ENCODE assay signal across 8 mouse cellular contexts in the genomic region with DNA sequence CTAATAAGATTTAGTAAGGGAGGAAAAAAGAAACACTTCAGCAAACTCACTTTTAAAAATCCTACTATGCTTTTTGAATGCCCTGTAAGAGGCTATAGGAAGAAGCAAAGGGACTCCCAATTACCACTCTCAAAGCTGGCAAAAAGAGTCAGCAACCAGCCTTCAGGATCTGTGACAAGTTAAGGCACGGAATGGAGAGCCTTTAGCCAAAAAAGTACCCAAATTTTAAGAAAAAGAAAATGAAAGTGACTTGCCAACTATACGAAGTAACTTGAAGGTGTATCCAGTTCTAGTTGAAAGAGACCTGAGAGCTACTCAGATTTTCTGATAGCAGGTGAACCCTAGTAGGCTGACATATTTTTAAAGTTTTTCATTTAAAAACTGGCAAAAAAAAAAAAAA. TPM values are rescaled to one million over a fixed set of nuclear protein-coding genes. Genes with fewer than 3 reads are reported as not detected.
DNase-seq lines count a peak whose midpoint lies in the region; ATAC-seq and TF ChIP-seq lines count a peak whose summit lies in the region.

No protein-coding gene starts in this region.

- no peak overlapping the region for H3K27ac ChIP-seq in kidney, postnatal 0 days
- H3K27ac ChIP-seq in embryonic facial prominence, embryonic 11.5 days (replicated peaks; ENCODE audit: low read depth, low read length), result no peak overlapping the region
- no peak overlapping the region for H3K27ac ChIP-seq in midbrain, postnatal 0 days (ENCODE audit: low read depth, low read length)

- no peak for TF ChIP-seq CTCF in kidney, postnatal 0 days (IDR thresholded peaks at IDR 0.05; ENCODE audit: low read depth)
- TF ChIP-seq CTCF in midbrain, postnatal 0 days (IDR thresholded peaks at IDR 0.05), result no peak

- H3K36me3 ChIP-seq in kidney, postnatal 0 days (ENCODE audit: insufficient read depth, low read length), result no peaks in the 10 kb centered on the region
- H3K36me3 ChIP-seq in embryonic facial prominence, embryonic 11.5 days (replicated peaks; ENCODE audit: control insufficient read depth, insufficient read depth, low read depth, low read length), result no peaks in the 10 kb centered on the region
- H3K36me3 ChIP-seq in midbrain, postnatal 0 days (ENCODE audit: insufficient read depth, low read length), result no peaks in the 10 kb centered on the region

- no peak for ATAC-seq in kidney, postnatal 0 days (replicated peaks; ENCODE audit: low FRiP score, low read depth)
- ATAC-seq in embryonic facial prominence, embryonic 11.5 days (replicated peaks; ENCODE audit: insufficient number of reproducible peaks, low FRiP score, low TSS enrichment, low read depth), result no peak
- no peak for ATAC-seq in midbrain, postnatal 0 days (ENCODE audit: low FRiP score)

- H3K9me3 ChIP-seq in kidney, postnatal 0 days (replicated peaks; ENCODE audit: low read length), result no peaks in the 10 kb centered on the region
- H3K9me3 ChIP-seq in embryonic facial prominence, embryonic 11.5 days (replicated peaks; ENCODE audit: control insufficient read depth, low read length), result no peaks in the 10 kb centered on the region
- H3K9me3 ChIP-seq in midbrain, postnatal 0 days (ENCODE audit: low read length), result no peaks in the 10 kb centered on the region

- WGBS in kidney, postnatal 0 days, result 43% methylated on average over 2 of the region's 2 CpGs
- 50% methylated on average over 2 of the region's 2 CpGs for WGBS in embryonic facial prominence, embryonic 11.5 days
- WGBS in midbrain, postnatal 0 days, result 37% methylated on average over 2 of the region's 2 CpGs

- H3K9ac ChIP-seq in kidney, postnatal 0 days (ENCODE audit: low read depth, low read length), result no peak overlapping the region
- no peak overlapping the region for H3K9ac ChIP-seq in embryonic facial prominence, embryonic 11.5 days (replicated peaks; ENCODE audit: low read length)
- H3K9ac ChIP-seq in midbrain, postnatal 0 days (replicated peaks; ENCODE audit: low read length, poor library complexity, severe bottlenecking), result peak overlapping the region; percentile 91; the same call in 1 of the 2 replicates

- H3K4me2 ChIP-seq in kidney, postnatal 0 days (ENCODE audit: low read length), result peak overlapping the region; percentile 89
- no peak overlapping the region; the same call in 1 of the 2 replicates for H3K4me2 ChIP-seq in embryonic facial prominence, embryonic 11.5 days (ENCODE audit: low read depth, low read length)
- peak overlapping the region; percentile 68 for H3K4me2 ChIP-seq in midbrain, postnatal 0 days (ENCODE audit: low read depth, low read length, poor library complexity, severe bottlenecking)

- DNase-seq in kidney, postnatal 0 days (ENCODE audit: low spot score), result no peak
- DNase-seq in kidney, postnatal 4 days, result no peak
- DNase-seq in embryonic facial prominence, embryonic 11.5 days (ENCODE audit: low spot score), result no peak
- DNase-seq in induced T-regulatory cell, adult 2 months (ENCODE audit: low read depth), result peak; percentile 53
- DNase-seq in midbrain, postnatal 0 days (ENCODE audit: low spot score), result no peak
- no peak for DNase-seq in cerebellum, adult 9-11 months
- DNase-seq in c-Kit-positive CD71-positive TER-119-positive erythroid progenitor cells, embryonic 14.5 days (ENCODE audit: low spot score), result no peak
- no peak for DNase-seq in T-cell, adult 2 months (ENCODE audit: low spot score)

- peaks cover 11% of the 10 kb centered on the region for H3K4me1 ChIP-seq in kidney, postnatal 0 days (replicated peaks; ENCODE audit: insufficient read depth, low read length)
- H3K4me1 ChIP-seq in embryonic facial prominence, embryonic 11.5 days (ENCODE audit: control insufficient read depth, insufficient read depth, low read length), result no peaks in the 10 kb centered on the region
- peaks cover 15% of the 10 kb centered on the region; the same call in 1 of the 2 replicates for H3K4me1 ChIP-seq in midbrain, postnatal 0 days (ENCODE audit: insufficient read depth, low read length)

- H3K4me3 ChIP-seq in kidney, postnatal 0 days (replicated peaks; ENCODE audit: low read depth, low read length), result peak overlapping the region; percentile 87
- peak overlapping the region; percentile 80 for H3K4me3 ChIP-seq in embryonic facial prominence, embryonic 11.5 days (ENCODE audit: low read depth, low read length)
- peak overlapping the region; percentile 78 for H3K4me3 ChIP-seq in midbrain, postnatal 0 days (ENCODE audit: low read depth, low read length)

- no peaks in the 10 kb centered on the region for H3K27me3 ChIP-seq in kidney, postnatal 0 days (ENCODE audit: insufficient read depth, low read length)
- H3K27me3 ChIP-seq in embryonic facial prominence, embryonic 11.5 days (ENCODE audit: control insufficient read depth, insufficient read depth, low read length), result no peaks in the 10 kb centered on the region
- H3K27me3 ChIP-seq in midbrain, postnatal 0 days (ENCODE audit: insufficient read depth, low read length), result no peaks in the 10 kb centered on the region

RNA-seq across cellular contexts. Expression of gene Mycbp2, which starts 1.6 kb away (rescaled TPM):
- polyA plus RNA-seq in kidney, postnatal 0 days (2015; fragmentation: Nextera tagmentation; extraction: Ambion mirVana), result 18.8 and 19.2 TPM in 2 replicates
- polyA plus RNA-seq in embryonic facial prominence, embryonic 11.5 days (2014; fragmentation: Nextera tagmentation; extraction: Ambion mirVana), result 19.2 and 21.8 TPM in 2 replicates
- total RNA-seq in midbrain, postnatal 0 days (2014; rRNA removed), result 110 and 140 TPM in 2 replicates
- polyA plus RNA-seq in midbrain, postnatal 0 days (2015; fragmentation: Nextera tagmentation; extraction: Ambion mirVana), result 52.7 and 64.2 TPM in 2 replicates
